Mouse (Mus musculus) splenic B cell, adult 2 months (primary cell): ENCODE data around the gene Tspan32.

Experiments
- DNase-seq: peaks from one replicate; pipeline ENCODE4 v3.0.0-alpha.2; 2011; ENCODE audit warnings: low read depth, low spot score
- H3K27me3 ChIP-seq: 2 replicates; pipeline ENCODE4 v1.6.1; 2012; ENCODE audit warnings: mild to moderate bottlenecking, low read length, moderate library complexity, mixed read lengths; ENCODE audit not compliant: control insufficient read depth, poor library complexity, insufficient read depth, severe bottlenecking
- H3K36me3 ChIP-seq: 2 replicates; pipeline ENCODE4 v1.6.1; 2012; ENCODE audit warnings: mild to moderate bottlenecking, low read length, moderate library complexity, mixed read lengths; ENCODE audit not compliant: control insufficient read depth, poor library complexity, insufficient read depth, severe bottlenecking

Gene Tspan32

GRCm38 (mm10) chr7:142997403-142998150 is 7.3 kb upstream of the Tspan32 start:
- DNase-seq: no peak
- H3K36me3 ChIP-seq: no peaks in the 10 kb centered on the region
- no peaks in the 10 kb centered on the region for H3K27me3 ChIP-seq

- peak; percentile 57 for DNase-seq
- no peaks in the 10 kb centered on the region for H3K27me3 ChIP-seq
- H3K36me3 ChIP-seq: no peaks in the 10 kb centered on the region; the same call in 1 of the 2 replicates
Observed at GRCm38 (mm10) chr7:143002679-143003078, 2.2 kb upstream of the Tspan32 start.

- no peaks in the 10 kb centered on the region; the same call in 1 of the 2 replicates for H3K36me3 ChIP-seq
- peak; percentile 51 for DNase-seq
- no peaks in the 10 kb centered on the region for H3K27me3 ChIP-seq
Observed at GRCm38 (mm10) chr7:143005344-143006096, 674 bp downstream of the Tspan32 start.

- no peak for DNase-seq
- no peaks in the 10 kb centered on the region; the same call in 1 of the 2 replicates for H3K36me3 ChIP-seq
- no peaks in the 10 kb centered on the region for H3K27me3 ChIP-seq
Observed at GRCm38 (mm10) chr7:143006097-143006755, 1.4 kb downstream of the Tspan32 start.

GRCm38 (mm10) chr7:143006756-143007598 is 2.1 kb downstream of the Tspan32 start:
- DNase-seq: no peak
- no peaks in the 10 kb centered on the region for H3K27me3 ChIP-seq
- H3K36me3 ChIP-seq: no peaks in the 10 kb centered on the region; the same call in 1 of the 2 replicates

GRCm38 (mm10) chr7:143007599-143008369 is 2.9 kb downstream of the Tspan32 start:
- Histone ChIP-seq H3K36me3 (no peaks in the 10 kb centered on the region; the same call in 1 of the 2 replicates), H3K27me3 (no peaks in the 10 kb centered on the region)
- DNase-seq: peak; percentile 93

- DNase-seq: peak; percentile 74
Observed at GRCm38 (mm10) chr7:143008370-143008926, 3.6 kb downstream of the Tspan32 start.

GRCm38 (mm10) chr7:143008996-143009665 is 4.3 kb downstream of the Tspan32 start:
- DNase-seq: no peak
- no peaks in the 10 kb centered on the region; the same call in 1 of the 2 replicates for H3K36me3 ChIP-seq
- H3K27me3 ChIP-seq: no peaks in the 10 kb centered on the region

More at GRCm38 (mm10) chr7:143008370-143008926, 3.6 kb downstream of the Tspan32 start:
- no peaks in the 10 kb centered on the region; the same call in 1 of the 2 replicates for H3K36me3 ChIP-seq
- no peaks in the 10 kb centered on the region for H3K27me3 ChIP-seq

GRCm38 (mm10) chr7:143009996-143010395 is 5.2 kb downstream of the Tspan32 start:
- peak; percentile 38 for DNase-seq
- no peaks in the 10 kb centered on the region; the same call in 1 of the 2 replicates for H3K36me3 ChIP-seq
- no peaks in the 10 kb centered on the region for H3K27me3 ChIP-seq

GRCm38 (mm10) chr7:143011226-143011625 is 6.4 kb downstream of the Tspan32 start:
- no peaks in the 10 kb centered on the region; the same call in 1 of the 2 replicates for H3K36me3 ChIP-seq
- no peaks in the 10 kb centered on the region for H3K27me3 ChIP-seq
- no peak for DNase-seq

GRCm38 (mm10) chr7:143012230-143012875 is 7.5 kb downstream of the Tspan32 start:
- Histone ChIP-seq H3K27me3 (no peaks in the 10 kb centered on the region), H3K36me3 (no peaks in the 10 kb centered on the region; the same call in 1 of the 2 replicates)
- no peak for DNase-seq

GRCm38 (mm10) chr7:143013420-143014178 is 8.8 kb downstream of the Tspan32 start:
- Histone ChIP-seq H3K27me3 (no peaks in the 10 kb centered on the region), H3K36me3 (peaks cover 2% of the 10 kb centered on the region)
- no peak for DNase-seq
